Comparison of ENCODE assay signal across 9 mouse cellular contexts in the genomic region with DNA sequence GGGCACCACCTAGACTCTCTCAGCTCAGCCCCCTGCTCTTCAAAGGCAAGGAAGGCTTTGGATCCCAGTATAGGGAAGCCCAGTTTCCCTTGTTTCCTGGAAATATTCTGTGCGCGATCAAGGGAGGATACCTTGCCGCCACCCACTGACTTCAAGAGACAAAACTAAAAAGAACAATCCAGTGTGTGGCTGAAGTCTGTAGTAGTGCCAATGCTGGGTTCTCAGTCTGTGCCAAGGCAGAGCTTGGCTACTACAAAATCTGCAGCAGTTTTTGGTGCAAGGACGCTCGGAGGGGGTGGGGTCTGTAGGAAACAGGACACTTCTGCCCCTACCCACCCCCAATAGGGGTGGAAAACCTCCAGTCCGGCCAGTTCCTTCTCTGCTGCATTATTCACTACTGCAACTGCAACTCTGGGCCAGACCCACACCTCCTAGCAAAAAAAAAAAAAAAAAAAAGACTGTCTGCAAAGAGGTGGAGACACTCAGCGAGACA. TPM values are rescaled to one million over a fixed set of nuclear protein-coding genes. Genes with fewer than 3 reads are reported as not detected.
DNase-seq lines count a peak whose midpoint lies in the region; ATAC-seq and TF ChIP-seq lines count a peak whose summit lies in the region.
"Had no signal": no experiment of that assay in that cellular context is flagged by ENCODE, and none has a peak within 500 bp of the region (broad histone marks: within the 10 kb centered on the region; RNA-seq: fewer than 3 reads in every experiment).

No protein-coding gene starts in this region.

- TF ChIP-seq CTCF in liver, postnatal 0 days (IDR thresholded peaks at IDR 0.05; ENCODE audit: low read depth), result no peak
- no peak for TF ChIP-seq CTCF in intestine, postnatal 0 days (IDR thresholded peaks at IDR 0.05; ENCODE audit: low read depth)
- no peak for TF ChIP-seq CTCF in olfactory bulb, adult 2 months (IDR thresholded peaks at IDR 0.05; ENCODE audit: insufficient read depth, low read depth, low read length)

- DNase-seq in cerebellum, adult 11-12 months, result peak; percentile 71
- DNase-seq in cerebellum, adult 9-10 months, result no peak
- no peak for DNase-seq in liver, embryonic 11.5 days (ENCODE audit: low spot score)
- DNase-seq in liver, postnatal 0 days, result no peak
- DNase-seq in embryo, embryonic 9.5 days (ENCODE audit: extremely low spot score), result no peak
- DNase-seq in frontal cortex, postnatal 10 days (ENCODE audit: low spot score in 2 of 2), result no peak
- DNase-seq: kidney, postnatal 25 days had no signal

- H3K9me3 ChIP-seq in liver, embryonic 11.5 days (ENCODE audit: control insufficient read depth, low read length), result no peaks in the 10 kb centered on the region
- H3K9me3 ChIP-seq in liver, postnatal 0 days (ENCODE audit: low read length), result no peaks in the 10 kb centered on the region
- H3K9me3 ChIP-seq in intestine, postnatal 0 days (ENCODE audit: control insufficient read depth), result no peaks in the 10 kb centered on the region

- WGBS in liver, embryonic 11.5 days, result 52% methylated on average over 7 of the region's 7 CpGs
- 57% methylated on average over 7 of the region's 7 CpGs for WGBS in liver, postnatal 0 days (ENCODE audit: insufficient replicate concordance)
- 44% methylated on average over 7 of the region's 7 CpGs for WGBS in intestine, postnatal 0 days
- 39% methylated on average over 7 of the region's 7 CpGs for WGBS in olfactory bulb, adult 2 months

- no peak for ATAC-seq in liver, embryonic 11.5 days (replicated peaks; ENCODE audit: low FRiP score)
- no peak for ATAC-seq in liver, postnatal 0 days
- no peak for ATAC-seq in intestine, postnatal 0 days

- H3K36me3 ChIP-seq in liver, embryonic 11.5 days (ENCODE audit: control insufficient read depth, insufficient read depth, low read length), result no peaks in the 10 kb centered on the region
- H3K36me3 ChIP-seq in liver, postnatal 0 days (replicated peaks; ENCODE audit: insufficient read depth, low read length), result no peaks in the 10 kb centered on the region
- H3K36me3 ChIP-seq in intestine, postnatal 0 days (ENCODE audit: control insufficient read depth, insufficient read depth), result no peaks in the 10 kb centered on the region; the same call in 1 of the 2 replicates

- H3K4me1 ChIP-seq in liver, embryonic 11.5 days (replicated peaks; ENCODE audit: control insufficient read depth, insufficient read depth, low read length), result peaks cover 68% of the 10 kb centered on the region
- H3K4me1 ChIP-seq in liver, postnatal 0 days (ENCODE audit: insufficient read depth), result peaks cover 29% of the 10 kb centered on the region
- H3K4me1 ChIP-seq in intestine, postnatal 0 days (replicated peaks; ENCODE audit: control insufficient read depth, insufficient read depth, low read length), result peaks cover 9% of the 10 kb centered on the region; the same call in 1 of the 2 replicates
- peaks cover 65% of the 10 kb centered on the region for H3K4me1 ChIP-seq in olfactory bulb, adult 2 months (ENCODE audit: control insufficient read depth, insufficient read depth, low read length)

- peak overlapping the region; percentile 96 for H3K4me2 ChIP-seq in liver, embryonic 11.5 days
- H3K4me2 ChIP-seq in liver, postnatal 0 days (ENCODE audit: low read depth, low read length), result no peak overlapping the region
- H3K4me2 ChIP-seq in intestine, postnatal 0 days (replicated peaks; ENCODE audit: low read depth), result peak overlapping the region; percentile 99

- TF ChIP-seq EP300 in liver, postnatal 0 days (IDR thresholded peaks at IDR 0.05; ENCODE audit: low read depth), result no peak

- H3K27ac ChIP-seq in liver, embryonic 11.5 days (ENCODE audit: low read depth, low read length), result no peak overlapping the region; the same call in 1 of the 2 replicates
- no peak overlapping the region for H3K27ac ChIP-seq in liver, postnatal 0 days (ENCODE audit: low read depth)
- no peak overlapping the region for H3K27ac ChIP-seq in intestine, postnatal 0 days (ENCODE audit: low read depth, low read length)
- H3K27ac ChIP-seq in olfactory bulb, adult 2 months (ENCODE audit: insufficient read depth, low read depth, low read length), result no peak overlapping the region

- H3K27me3 ChIP-seq in liver, embryonic 11.5 days (replicated peaks; ENCODE audit: control insufficient read depth, insufficient read depth, low read length), result peaks cover 8% of the 10 kb centered on the region
- H3K27me3 ChIP-seq in liver, postnatal 0 days (ENCODE audit: insufficient read depth, low read length), result peaks cover 36% of the 10 kb centered on the region
- H3K27me3 ChIP-seq in intestine, postnatal 0 days (replicated peaks; ENCODE audit: control insufficient read depth, insufficient read depth, low read length), result no peaks in the 10 kb centered on the region

- no peak overlapping the region for H3K9ac ChIP-seq in liver, embryonic 11.5 days (ENCODE audit: low read depth, low read length)
- H3K9ac ChIP-seq in liver, postnatal 0 days (replicated peaks), result no peak overlapping the region
- H3K9ac ChIP-seq in intestine, postnatal 0 days (ENCODE audit: low read depth, low read length), result no peak overlapping the region

- peak overlapping the region; percentile 69 for H3K4me3 ChIP-seq in liver, embryonic 11.5 days (ENCODE audit: low read depth, low read length)
- H3K4me3 ChIP-seq in liver, postnatal 0 days (ENCODE audit: low read depth, low read length), result no peak overlapping the region
- H3K4me3 ChIP-seq in intestine, postnatal 0 days (ENCODE audit: low read depth, low read length), result peak overlapping the region; percentile 73; the same call in 1 of the 2 replicates
- peak overlapping the region; percentile 23 for H3K4me3 ChIP-seq in olfactory bulb, adult 2 months (ENCODE audit: insufficient read depth, low read depth, low read length)

- no peak for TF ChIP-seq POLR2A in olfactory bulb, adult 2 months (IDR thresholded peaks at IDR 0.05; ENCODE audit: insufficient read depth, low read depth, low read length)

RNA-seq across cellular contexts. Expression of a gene that starts 3.0 kb away (rescaled TPM):
- 5.9 and 7.4 TPM in 2 replicates for polyA plus RNA-seq in liver, embryonic 11.5 days (2014; fragmentation: Nextera tagmentation; extraction: Ambion mirVana)
- polyA plus RNA-seq in liver, postnatal 0 days (2015; fragmentation: Nextera tagmentation; extraction: Ambion mirVana), result 1.5 TPM in 2 replicates
- polyA plus RNA-seq in intestine, postnatal 0 days (2015; fragmentation: Nextera tagmentation; extraction: Ambion mirVana), result 10.1 and 12.0 TPM in 2 replicates
- polyA plus RNA-seq in olfactory bulb, adult 2 months (2012; ENCODE audit: insufficient read depth, insufficient read length, low replicate concordance, missing spikeins), result not detected in 2 replicates

RNA-seq across cellular contexts. Expression of a gene that starts 33.9 kb away (rescaled TPM):
- 0.14 TPM in 1 of 2 replicates, not detected in the other for polyA plus RNA-seq in liver, embryonic 11.5 days (2014; fragmentation: Nextera tagmentation; extraction: Ambion mirVana)
- 0.02 TPM in 1 of 2 replicates, not detected in the other for polyA plus RNA-seq in liver, postnatal 0 days (2015; fragmentation: Nextera tagmentation; extraction: Ambion mirVana)
- polyA plus RNA-seq in intestine, postnatal 0 days (2015; fragmentation: Nextera tagmentation; extraction: Ambion mirVana), result 0.20 TPM in 2 replicates
- polyA plus RNA-seq in olfactory bulb, adult 2 months (2012; ENCODE audit: insufficient read depth, insufficient read length, low replicate concordance, missing spikeins), result not detected in 2 replicates
